Mouse (Mus musculus): Measurements from ENCODE around the gene Hmcn2. TPM values are rescaled to one million over a fixed set of nuclear protein-coding genes. Genes with fewer than 3 reads are reported as not detected.
A peak's percentile ranks its signal among the peaks of the same experiment; 100 is the strongest.

Gene Hmcn2
- polyA plus RNA-seq, 1 experiment from 2014 or later = 0.22 TPM

DNA sequence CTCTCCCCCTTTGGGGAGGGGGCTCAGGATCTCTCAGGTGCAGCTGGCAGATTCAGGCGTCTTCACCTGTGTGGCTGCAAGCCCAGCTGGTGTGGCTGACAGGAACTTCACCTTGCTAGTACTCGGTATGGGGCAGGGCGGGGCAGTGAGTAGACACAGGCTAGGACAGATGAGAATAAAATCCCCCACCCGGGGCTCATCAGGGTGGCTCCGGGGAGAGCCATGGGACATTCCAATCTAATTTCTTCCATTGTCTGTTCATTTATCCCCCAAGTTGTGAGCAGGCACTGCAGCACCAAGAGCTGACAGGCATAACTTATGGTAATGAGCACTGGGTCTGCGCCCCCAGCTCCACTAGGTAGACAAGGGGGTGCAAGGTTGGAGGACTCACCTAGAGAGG, 108.4 kb downstream of the Hmcn2 start:
- Histone ChIP-seq H3K4me3 (replicated peaks) (no peak overlapping the region), H3K4me1 (0 out of 2 replicates have a peak, but pooled peaks cover 4% of the 10 kb centered on the region), H3K27me3 (peaks cover 5% of the 10 kb centered on the region; the same call in 1 of the 2 replicates), H3K36me3 (no peaks in the 10 kb centered on the region), H3K27ac (no peak overlapping the region), H3K4me2 (no peak overlapping the region), H3K9me3 (replicated peaks) (no peaks in the 10 kb centered on the region), H3K9ac (no peak overlapping the region)
- ATAC-seq (replicated peaks; ENCODE audit: low FRiP score) = no peak
- WGBS = 60% methylated on average over 6 of the region's 6 CpGs

DNA sequence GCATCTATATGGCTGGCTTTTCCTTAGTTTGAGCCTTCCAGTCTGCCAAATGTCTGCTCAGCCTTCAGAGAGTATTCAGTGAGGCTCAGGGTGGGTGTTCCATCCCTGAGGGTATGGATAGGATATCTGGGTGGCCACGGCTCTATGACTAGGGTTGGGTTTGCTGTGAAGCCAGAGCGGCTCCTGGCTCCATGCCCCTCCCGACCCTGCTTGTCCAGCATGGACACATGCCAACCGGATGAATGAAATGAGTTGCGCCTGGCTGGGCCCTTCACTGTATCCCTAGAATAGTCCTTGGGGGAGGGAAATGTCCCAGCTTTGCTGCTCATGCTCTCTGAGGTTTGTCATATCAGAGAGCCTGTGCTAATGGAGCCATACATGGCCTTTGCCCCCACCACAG, 117.3 kb downstream of the Hmcn2 start:
- no peak overlapping the region for H3K4me2 ChIP-seq
- 0 out of 2 replicates have a peak, but pooled peaks cover 4% of the 10 kb centered on the region for H3K4me1 ChIP-seq
- no peak overlapping the region for H3K4me3 ChIP-seq (replicated peaks)
- H3K9me3 ChIP-seq (replicated peaks) = no peaks in the 10 kb centered on the region
- no peaks in the 10 kb centered on the region for H3K36me3 ChIP-seq
- no peak for ATAC-seq (replicated peaks; ENCODE audit: low FRiP score)
- H3K9ac ChIP-seq = no peak overlapping the region
- no peaks in the 10 kb centered on the region for H3K27me3 ChIP-seq
- 78% methylated on average over 5 of the region's 5 CpGs for WGBS
- H3K27ac ChIP-seq = no peak overlapping the region

DNA sequence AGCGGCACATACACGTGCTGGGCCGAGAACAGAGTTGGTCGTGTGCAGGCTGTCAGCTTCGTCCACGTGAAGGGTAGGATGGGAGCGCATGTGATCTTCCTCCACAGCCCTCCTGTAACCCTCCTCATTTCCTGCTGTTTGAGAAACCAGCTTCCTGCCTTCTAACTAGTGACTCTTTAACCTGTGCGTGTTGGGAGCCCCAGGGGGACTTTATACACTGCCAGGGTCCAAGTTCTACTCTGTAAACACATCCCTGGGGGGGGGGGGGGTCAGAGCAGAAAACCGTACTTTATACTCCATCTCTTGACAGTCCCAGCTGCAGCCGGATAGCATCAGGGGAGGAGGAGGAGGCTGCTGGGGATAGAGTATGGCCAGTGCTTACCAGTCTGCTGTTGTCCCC, 120.5 kb downstream of the Hmcn2 start:
- Histone ChIP-seq H3K4me3 (replicated peaks) (no peak overlapping the region), H3K9ac (no peak overlapping the region), H3K27me3 (no peaks in the 10 kb centered on the region), H3K36me3 (no peaks in the 10 kb centered on the region), H3K9me3 (replicated peaks) (no peaks in the 10 kb centered on the region), H3K4me1 (0 out of 2 replicates have a peak, but pooled peaks cover 17% of the 10 kb centered on the region), H3K4me2 (no peak overlapping the region), H3K27ac (no peak overlapping the region)
- 0 out of 2 replicates have a peak, but pooled peaks have one; percentile 38 for ATAC-seq (replicated peaks; ENCODE audit: low FRiP score)
- WGBS = 41% methylated on average over 10 of the region's 10 CpGs

DNA sequence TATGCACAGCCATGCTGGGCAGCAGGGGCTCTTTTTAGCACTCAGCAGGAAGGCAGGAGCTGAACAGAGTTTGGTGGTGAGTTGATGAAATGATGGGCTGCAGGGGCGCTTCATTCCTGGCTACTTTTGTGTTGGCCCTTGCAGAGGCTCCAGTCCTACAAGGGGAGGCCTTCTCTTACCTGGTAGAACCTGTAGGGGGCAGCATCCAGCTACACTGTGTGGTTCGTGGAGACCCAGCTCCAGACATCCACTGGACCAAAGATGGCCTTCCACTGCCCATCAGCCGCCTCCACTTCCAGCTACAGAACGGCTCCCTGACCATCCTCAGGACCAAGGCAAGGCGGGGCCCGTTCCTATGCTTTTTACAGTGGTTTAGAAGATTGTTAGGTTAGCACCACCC, 121.4 kb downstream of the Hmcn2 start:
- no peak for ATAC-seq (replicated peaks; ENCODE audit: low FRiP score)
- Histone ChIP-seq H3K27ac (no peak overlapping the region), H3K9ac (no peak overlapping the region), H3K4me1 (0 out of 2 replicates have a peak, but pooled peaks cover 17% of the 10 kb centered on the region), H3K36me3 (no peaks in the 10 kb centered on the region), H3K4me2 (no peak overlapping the region), H3K9me3 (replicated peaks) (no peaks in the 10 kb centered on the region), H3K27me3 (no peaks in the 10 kb centered on the region), H3K4me3 (replicated peaks) (no peak overlapping the region)
- 46% methylated on average over 6 of the region's 6 CpGs for WGBS

DNA sequence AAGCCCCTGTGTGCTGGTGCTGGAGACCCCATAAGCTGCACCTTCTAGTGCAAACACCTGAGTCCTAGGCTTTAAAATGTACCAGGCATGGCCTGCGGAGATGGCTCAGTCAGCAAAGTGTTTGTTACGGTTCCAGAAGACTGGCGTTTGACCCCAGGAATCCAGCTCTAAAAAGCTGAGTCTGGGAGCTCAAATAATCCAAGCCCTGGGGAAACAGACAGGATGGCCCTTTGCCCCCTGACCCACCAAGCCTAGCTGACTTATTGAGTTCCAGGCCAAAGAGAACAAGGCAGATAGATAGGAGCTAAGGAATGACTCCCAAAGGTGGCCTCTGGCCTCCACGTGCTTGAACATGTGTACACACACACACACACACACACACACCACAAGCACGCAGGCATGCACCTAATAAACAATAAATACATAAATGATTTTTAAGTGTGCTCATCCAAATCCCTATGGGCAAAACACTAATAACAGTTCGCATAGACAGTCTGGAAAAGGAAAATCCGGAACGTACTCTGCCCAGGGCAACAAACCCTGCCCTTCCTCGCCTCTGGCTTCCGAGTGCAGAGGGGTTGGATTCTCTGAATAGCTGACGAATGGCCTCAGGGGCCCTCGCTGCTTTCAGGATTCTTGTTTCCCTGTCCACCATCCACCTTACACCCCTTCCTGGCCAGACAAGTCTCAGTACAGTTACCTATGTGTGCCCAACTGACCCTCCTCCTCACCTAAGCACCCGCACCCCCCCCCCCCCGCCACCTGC, 123.4 kb downstream of the Hmcn2 start:
- Histone ChIP-seq H3K4me1 (0 out of 2 replicates have a peak, but pooled peaks cover 15% of the 10 kb centered on the region), H3K27ac (no peak overlapping the region), H3K9me3 (replicated peaks) (no peaks in the 10 kb centered on the region), H3K9ac (no peak overlapping the region), H3K4me3 (replicated peaks) (no peak overlapping the region), H3K36me3 (no peaks in the 10 kb centered on the region), H3K4me2 (no peak overlapping the region), H3K27me3 (no peaks in the 10 kb centered on the region)
- WGBS = 52% methylated on average over 14 of the region's 14 CpGs
- no peak for ATAC-seq (replicated peaks; ENCODE audit: low FRiP score)

DNA sequence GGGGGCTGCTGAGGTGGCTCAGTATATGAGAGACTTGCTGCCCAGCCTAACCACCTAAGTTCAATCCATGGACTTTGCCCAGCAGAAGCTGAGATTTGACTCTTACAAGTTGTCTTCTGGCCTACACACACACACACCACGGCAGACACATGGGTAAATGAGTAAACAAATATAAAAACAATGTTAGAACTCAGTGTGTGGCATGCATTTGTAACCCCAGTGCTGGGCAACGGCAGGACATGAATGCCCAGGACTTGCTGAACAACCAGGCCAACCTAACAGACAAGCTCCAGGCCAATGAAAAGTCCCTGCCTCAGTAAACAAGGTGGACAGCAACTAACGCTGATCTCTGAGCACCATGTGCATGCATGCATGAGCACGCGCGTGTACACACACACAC, 125.4 kb downstream of the Hmcn2 start:
- no peak for ATAC-seq (replicated peaks; ENCODE audit: low FRiP score)
- peak overlapping the region; percentile 19; the same call in 1 of the 2 replicates for H3K27ac ChIP-seq
- H3K4me2 ChIP-seq = no peak overlapping the region
- no peak overlapping the region for H3K9ac ChIP-seq
- H3K27me3 ChIP-seq = no peaks in the 10 kb centered on the region
- 0 out of 2 replicates have a peak, but pooled peaks cover 17% of the 10 kb centered on the region for H3K4me1 ChIP-seq
- 86% methylated on average over 6 of the region's 6 CpGs for WGBS
- H3K36me3 ChIP-seq = no peaks in the 10 kb centered on the region
- no peaks in the 10 kb centered on the region for H3K9me3 ChIP-seq (replicated peaks)
- no peak overlapping the region for H3K4me3 ChIP-seq (replicated peaks)

DNA sequence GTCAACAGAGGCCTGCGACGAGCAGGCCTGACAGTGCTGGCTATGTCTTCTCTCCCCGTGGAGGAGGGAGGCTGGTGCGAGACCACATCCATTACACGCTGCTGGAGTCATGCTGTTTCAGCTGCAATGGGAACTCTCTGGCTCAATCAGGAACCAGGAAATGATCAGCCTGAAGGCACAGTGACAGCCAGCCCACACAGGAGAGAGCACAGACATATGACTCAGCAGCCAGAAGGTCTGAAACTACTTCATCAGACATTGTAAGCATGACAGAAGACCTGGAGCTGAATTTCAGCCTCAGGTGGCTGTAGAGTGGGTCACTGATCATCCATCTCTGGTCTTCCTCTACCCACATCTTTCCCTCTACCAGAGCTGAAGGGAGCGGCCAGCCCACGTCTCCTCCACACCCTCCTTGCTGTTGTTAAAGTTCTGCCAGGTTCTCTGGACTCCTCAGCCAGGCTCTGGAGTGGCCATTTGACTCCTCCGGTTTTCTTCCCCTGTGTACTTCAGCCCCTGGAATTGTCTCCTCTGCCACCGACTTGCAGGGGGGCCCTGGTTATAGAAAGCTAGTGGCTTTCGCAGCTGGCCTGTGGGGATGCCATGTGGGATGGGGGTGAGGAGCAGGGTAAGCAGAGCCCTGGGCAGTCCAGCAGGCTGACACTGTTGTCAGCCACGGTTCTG, 128.4 kb downstream of the Hmcn2 start:
- Histone ChIP-seq H3K9me3 (replicated peaks) (no peaks in the 10 kb centered on the region), H3K4me3 (replicated peaks) (no peak overlapping the region), H3K4me2 (no peak overlapping the region), H3K27ac (peak overlapping the region; percentile 45; the same call in 1 of the 2 replicates), H3K9ac (no peak overlapping the region), H3K36me3 (no peaks in the 10 kb centered on the region), H3K4me1 (0 out of 2 replicates have a peak, but pooled peaks cover 13% of the 10 kb centered on the region), H3K27me3 (no peaks in the 10 kb centered on the region)
- 0 out of 2 replicates have a peak, but pooled peaks have one; percentile 40 for ATAC-seq (replicated peaks; ENCODE audit: low FRiP score)
- 45% methylated on average over 11 of the region's 11 CpGs for WGBS

DNA sequence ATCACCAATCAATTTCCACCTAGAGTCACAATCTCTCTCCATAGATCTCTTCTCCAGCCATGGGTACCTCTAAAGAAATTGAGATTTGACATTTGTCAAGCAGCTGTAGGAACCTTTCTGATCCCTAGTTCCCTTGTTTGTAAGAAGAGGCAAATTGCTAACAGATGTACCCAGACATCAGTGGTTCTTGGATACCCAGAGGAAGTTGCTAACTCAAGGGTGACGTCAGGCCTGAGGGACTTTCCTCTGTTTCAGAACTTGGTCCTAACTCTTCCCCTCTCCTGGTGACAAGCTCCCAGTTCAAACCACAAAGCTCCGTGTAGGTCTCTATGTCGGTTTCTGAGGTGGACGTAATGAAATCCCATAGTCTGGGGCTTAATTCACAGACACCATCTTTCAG, 131.8 kb downstream of the Hmcn2 start:
- Histone ChIP-seq H3K4me3 (replicated peaks) (no peak overlapping the region), H3K27ac (no peak overlapping the region), H3K27me3 (no peaks in the 10 kb centered on the region), H3K9me3 (replicated peaks) (no peaks in the 10 kb centered on the region), H3K36me3 (no peaks in the 10 kb centered on the region), H3K9ac (no peak overlapping the region), H3K4me2 (no peak overlapping the region), H3K4me1 (peaks cover 10% of the 10 kb centered on the region; the same call in 1 of the 2 replicates)
- no peak for ATAC-seq (replicated peaks; ENCODE audit: low FRiP score)
- WGBS = 66% methylated on average over 4 of the region's 4 CpGs

DNA sequence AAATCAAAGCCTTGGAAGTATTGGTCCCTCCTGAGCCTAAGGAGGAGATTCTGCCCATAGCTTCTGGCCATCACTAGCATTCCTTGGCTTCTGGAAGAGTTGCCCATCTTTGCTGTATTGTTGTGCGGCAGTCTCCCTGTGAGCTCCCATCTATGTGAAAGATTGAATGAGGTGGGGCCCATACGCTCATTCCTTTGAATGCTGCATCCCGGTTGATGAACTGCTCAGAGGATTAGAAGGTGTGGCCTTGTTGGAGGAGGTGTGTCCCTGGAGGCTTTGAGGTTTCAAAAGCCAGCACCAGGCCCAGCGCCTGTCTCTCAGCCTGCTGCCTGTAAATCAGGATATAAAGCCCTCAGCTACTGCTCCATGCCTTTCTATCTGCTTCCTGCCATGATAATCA, 132.2 kb downstream of the Hmcn2 start:
- no peak for ATAC-seq (replicated peaks; ENCODE audit: low FRiP score)
- peaks cover 10% of the 10 kb centered on the region; the same call in 1 of the 2 replicates for H3K4me1 ChIP-seq
- no peak overlapping the region for H3K9ac ChIP-seq
- no peak overlapping the region for H3K27ac ChIP-seq
- H3K4me3 ChIP-seq (replicated peaks) = no peak overlapping the region
- no peak overlapping the region for H3K4me2 ChIP-seq
- no peaks in the 10 kb centered on the region for H3K27me3 ChIP-seq
- H3K36me3 ChIP-seq = no peaks in the 10 kb centered on the region
- WGBS = 64% methylated on average over 4 of the region's 4 CpGs
- H3K9me3 ChIP-seq (replicated peaks) = no peaks in the 10 kb centered on the region

DNA sequence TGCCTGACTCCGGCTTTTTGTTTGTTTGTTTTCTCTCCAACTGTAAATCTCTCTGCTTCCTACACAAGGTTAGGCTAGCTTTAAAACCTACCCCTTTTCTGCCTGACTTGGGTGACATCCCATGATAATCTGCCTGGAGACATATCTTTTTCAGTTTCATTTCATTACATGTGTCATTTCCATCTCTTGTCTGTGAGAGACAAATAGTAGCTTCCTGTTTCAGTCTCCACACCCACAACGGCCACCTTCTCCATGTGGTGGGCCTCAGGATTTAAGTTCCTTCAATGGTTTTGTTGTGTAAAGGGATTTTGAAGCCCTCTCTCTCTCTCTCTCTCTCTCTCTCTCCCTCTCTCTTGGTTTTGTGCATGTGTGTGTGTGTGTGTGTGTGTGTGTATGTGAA, 133.3 kb downstream of the Hmcn2 start:
- Histone ChIP-seq H3K36me3 (no peaks in the 10 kb centered on the region), H3K27ac (no peak overlapping the region), H3K27me3 (no peaks in the 10 kb centered on the region), H3K4me3 (replicated peaks) (no peak overlapping the region), H3K4me2 (no peak overlapping the region), H3K9ac (no peak overlapping the region), H3K4me1 (peaks cover 16% of the 10 kb centered on the region; the same call in 1 of the 2 replicates), H3K9me3 (replicated peaks) (no peaks in the 10 kb centered on the region)
- no peak for ATAC-seq (replicated peaks; ENCODE audit: low FRiP score)
- WGBS = 66% methylated on average over 2 of the region's 2 CpGs

DNA sequence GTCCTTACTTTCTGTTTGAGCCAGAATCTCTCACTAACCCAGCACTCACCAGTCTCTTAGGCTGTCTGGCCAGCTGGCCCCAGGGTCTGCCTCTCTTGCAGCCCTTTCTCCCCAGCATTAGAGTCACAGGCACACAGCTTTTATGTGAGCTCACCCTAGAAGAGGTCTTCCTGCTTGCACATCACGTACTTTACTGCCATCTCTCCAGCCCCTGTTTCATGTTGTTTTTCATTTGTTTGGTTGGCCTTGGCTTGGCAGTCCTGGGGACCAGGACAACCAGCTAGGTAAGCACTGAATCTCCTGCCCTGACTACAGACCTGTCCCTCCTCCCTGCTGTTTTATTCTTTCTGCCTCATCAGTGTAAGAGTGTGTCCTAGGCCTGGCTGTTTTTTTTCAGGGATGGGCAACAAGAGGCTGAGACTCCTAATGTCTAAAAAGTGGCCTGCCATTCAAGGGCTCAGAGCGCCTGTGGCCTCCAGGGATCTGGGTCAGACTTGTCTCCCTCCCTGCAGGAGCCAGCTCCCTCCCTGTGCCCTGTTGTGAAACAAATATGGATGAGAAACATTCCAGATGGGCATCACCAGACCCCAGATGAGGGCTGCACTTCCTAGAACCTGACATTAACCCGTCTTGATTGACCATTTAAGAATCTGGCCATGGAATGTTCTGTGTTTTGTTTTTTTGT, 134.7 kb downstream of the Hmcn2 start:
- Histone ChIP-seq H3K27me3 (no peaks in the 10 kb centered on the region), H3K4me3 (replicated peaks) (no peak overlapping the region), H3K36me3 (no peaks in the 10 kb centered on the region), H3K9me3 (replicated peaks) (no peaks in the 10 kb centered on the region), H3K27ac (peak overlapping the region; percentile 61; the same call in 1 of the 2 replicates), H3K4me1 (peaks cover 24% of the 10 kb centered on the region), H3K9ac (no peak overlapping the region), H3K4me2 (no peak overlapping the region)
- WGBS = 61% methylated on average over 3 of the region's 3 CpGs
- no peak for ATAC-seq (replicated peaks; ENCODE audit: low FRiP score)

DNA sequence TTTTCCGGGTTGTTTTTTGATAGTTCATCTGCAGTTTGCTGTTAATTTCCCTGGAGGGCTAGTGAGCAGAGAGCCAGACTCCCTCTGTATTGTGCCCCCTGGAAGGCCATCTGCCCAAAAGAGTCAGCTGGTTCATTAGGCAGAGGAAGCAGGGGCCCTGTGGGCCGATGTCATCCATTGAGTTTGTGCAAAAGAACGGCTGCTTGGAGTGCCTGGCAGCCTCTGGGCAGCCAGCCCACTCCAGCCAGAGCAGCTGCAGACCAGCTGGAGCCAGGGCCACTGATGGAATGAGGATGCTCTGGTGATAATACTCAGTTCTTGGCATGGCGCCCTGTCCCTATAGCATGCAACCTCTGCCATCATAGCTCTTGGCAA, 135.2 kb downstream of the Hmcn2 start:
- ATAC-seq (replicated peaks; ENCODE audit: low FRiP score) = no peak
- Histone ChIP-seq H3K36me3 (no peaks in the 10 kb centered on the region), H3K27ac (no peak overlapping the region), H3K4me1 (peaks cover 29% of the 10 kb centered on the region), H3K4me2 (no peak overlapping the region), H3K9ac (no peak overlapping the region), H3K4me3 (replicated peaks) (no peak overlapping the region), H3K27me3 (no peaks in the 10 kb centered on the region), H3K9me3 (replicated peaks) (no peaks in the 10 kb centered on the region)
- WGBS = 50% methylated on average over 4 of the region's 4 CpGs

Measured in kidney, embryonic 15.5 days (tissue).